Mouse (Mus musculus): ENCODE results near the gene Son. TPM values are rescaled to one million over a fixed set of nuclear protein-coding genes. Genes with fewer than 3 reads are reported as not detected.

The Son gene
- polyA plus RNA-seq (2016; fragmentation: Nextera tagmentation; extraction: Ambion mirVana): 163 and 170 TPM in 2 replicates

- Histone ChIP-seq H3K4me3 (peak within 1 kb of the TSS; percentile 85), H3K9me3 (no peaks in the 10 kb centered on the region), H3K27ac (replicated peaks) (peak within 1 kb of the TSS; percentile 98), H3K4me1 (peaks cover 17% of the 10 kb centered on the region), H3K4me2 (replicated peaks) (peak within 1 kb of the TSS; percentile 94), H3K27me3 (no peaks in the 10 kb centered on the region), H3K36me3 (peaks cover 14% of the 10 kb centered on the region), H3K9ac (replicated peaks) (peak within 1 kb of the TSS; percentile 84)
- ATAC-seq (ENCODE audit: low FRiP score, low read depth): peak; percentile 96
- WGBS: under 1% methylated on average over 69 of the region's 70 CpGs
These were observed at the start of gene Son for GRCm38 (mm10) chr16:91647461-91648219. TSS of gene Son (plus strand) at chr16:91647506.

GRCm38 (mm10) chr16:91597672-91598010 is 49.7 kb upstream of the Son start, which contains the start of gene Tmem50b:
TSS of gene Tmem50b (minus strand) at chr16:91597800.
- ATAC-seq (ENCODE audit: low FRiP score, low read depth): peak; percentile 99
- no peaks in the 10 kb centered on the region for H3K9me3 ChIP-seq
- H3K9ac ChIP-seq (replicated peaks): peak within 1 kb of the TSS; percentile 82
- peaks cover 12% of the 10 kb centered on the region for H3K27me3 ChIP-seq
- peaks cover 13% of the 10 kb centered on the region for H3K4me1 ChIP-seq
- peak within 1 kb of the TSS; percentile 87 for H3K4me2 ChIP-seq (replicated peaks)
- under 1% methylated on average over 29 of the region's 34 CpGs for WGBS
- no peaks in the 10 kb centered on the region for H3K36me3 ChIP-seq
- peak within 1 kb of the TSS; percentile 84 for H3K4me3 ChIP-seq
- peak within 1 kb of the TSS; percentile 58 for H3K27ac ChIP-seq (replicated peaks)

GRCm38 (mm10) chr16:91599242-91599641 is 48.1 kb upstream of the Son start:
- Histone ChIP-seq H3K4me2 (replicated peaks) (no peak overlapping the region), H3K4me1 (peaks cover 13% of the 10 kb centered on the region), H3K27me3 (peaks cover 12% of the 10 kb centered on the region), H3K4me3 (no peak overlapping the region), H3K36me3 (no peaks in the 10 kb centered on the region), H3K9me3 (no peaks in the 10 kb centered on the region), H3K9ac (replicated peaks) (no peak overlapping the region), H3K27ac (replicated peaks) (no peak overlapping the region)
- ATAC-seq (ENCODE audit: low FRiP score, low read depth): no peak

GRCm38 (mm10) chr16:91601081-91601480 is 46.2 kb upstream of the Son start:
- H3K36me3 ChIP-seq: no peaks in the 10 kb centered on the region
- no peak for ATAC-seq (ENCODE audit: low FRiP score, low read depth)
- H3K4me2 ChIP-seq (replicated peaks): no peak overlapping the region
- H3K9ac ChIP-seq (replicated peaks): no peak overlapping the region
- no peak overlapping the region for H3K27ac ChIP-seq (replicated peaks)
- WGBS: 86% methylated on average over 4 of the region's 4 CpGs
- H3K9me3 ChIP-seq: no peaks in the 10 kb centered on the region
- peaks cover 13% of the 10 kb centered on the region for H3K4me1 ChIP-seq
- no peak overlapping the region for H3K4me3 ChIP-seq
- peaks cover 12% of the 10 kb centered on the region for H3K27me3 ChIP-seq

- 81% methylated on average over 9 of the region's 9 CpGs for WGBS
- H3K4me1 ChIP-seq: peaks cover 7% of the 10 kb centered on the region
- ATAC-seq (ENCODE audit: low FRiP score, low read depth): no peak
- no peak overlapping the region for H3K9ac ChIP-seq (replicated peaks)
- H3K27me3 ChIP-seq: peaks cover 12% of the 10 kb centered on the region
- no peaks in the 10 kb centered on the region for H3K36me3 ChIP-seq
- H3K9me3 ChIP-seq: no peaks in the 10 kb centered on the region
- H3K4me2 ChIP-seq (replicated peaks): no peak overlapping the region
- no peak overlapping the region for H3K4me3 ChIP-seq
- no peak overlapping the region for H3K27ac ChIP-seq (replicated peaks)
These were observed 45.6 kb upstream of the Son start for GRCm38 (mm10) chr16:91601693-91602092.

- Histone ChIP-seq H3K4me2 (replicated peaks) (no peak overlapping the region), H3K27ac (replicated peaks) (no peak overlapping the region), H3K9ac (replicated peaks) (no peak overlapping the region), H3K4me1 (no peaks in the 10 kb centered on the region), H3K4me3 (no peak overlapping the region), H3K9me3 (no peaks in the 10 kb centered on the region), H3K36me3 (no peaks in the 10 kb centered on the region), H3K27me3 (peaks cover 3% of the 10 kb centered on the region; the same call in 1 of the 2 replicates)
- ATAC-seq (ENCODE audit: low FRiP score, low read depth): no peak
- 85% methylated on average over 6 of the region's 6 CpGs for WGBS
These were observed 42.1 kb upstream of the Son start for GRCm38 (mm10) chr16:91605156-91605555.

GRCm38 (mm10) chr16:91606958-91607357 is 40.3 kb upstream of the Son start:
- Histone ChIP-seq H3K36me3 (no peaks in the 10 kb centered on the region), H3K9me3 (no peaks in the 10 kb centered on the region), H3K4me3 (no peak overlapping the region), H3K27ac (replicated peaks) (no peak overlapping the region), H3K4me2 (replicated peaks) (no peak overlapping the region), H3K4me1 (no peaks in the 10 kb centered on the region), H3K27me3 (0 out of 2 replicates have a peak, but pooled peaks cover 2% of the 10 kb centered on the region), H3K9ac (replicated peaks) (no peak overlapping the region)
- WGBS: 91% methylated on average over 8 of the region's 8 CpGs
- no peak for ATAC-seq (ENCODE audit: low FRiP score, low read depth)

GRCm38 (mm10) chr16:91609501-91610245 is 37.6 kb upstream of the Son start:
- ATAC-seq (ENCODE audit: low FRiP score, low read depth): no peak
- Histone ChIP-seq H3K9ac (replicated peaks) (no peak overlapping the region), H3K36me3 (no peaks in the 10 kb centered on the region), H3K4me2 (replicated peaks) (no peak overlapping the region), H3K4me1 (no peaks in the 10 kb centered on the region), H3K4me3 (no peak overlapping the region), H3K9me3 (no peaks in the 10 kb centered on the region), H3K27ac (replicated peaks) (no peak overlapping the region), H3K27me3 (no peaks in the 10 kb centered on the region)
- 84% methylated on average over 9 of the region's 9 CpGs for WGBS

- Histone ChIP-seq H3K36me3 (no peaks in the 10 kb centered on the region), H3K9ac (replicated peaks) (no peak overlapping the region), H3K27me3 (no peaks in the 10 kb centered on the region), H3K9me3 (no peaks in the 10 kb centered on the region), H3K4me2 (replicated peaks) (no peak overlapping the region), H3K4me1 (no peaks in the 10 kb centered on the region), H3K27ac (replicated peaks) (no peak overlapping the region), H3K4me3 (no peak overlapping the region)
- no peak for ATAC-seq (ENCODE audit: low FRiP score, low read depth)
- 74% methylated on average over 11 of the region's 11 CpGs for WGBS
These were observed 36.1 kb upstream of the Son start for GRCm38 (mm10) chr16:91611248-91611647.

- H3K36me3 ChIP-seq: no peaks in the 10 kb centered on the region
- H3K27me3 ChIP-seq: 0 out of 2 replicates have a peak, but pooled peaks cover 4% of the 10 kb centered on the region
- no peaks in the 10 kb centered on the region for H3K4me1 ChIP-seq
- H3K9ac ChIP-seq (replicated peaks): no peak overlapping the region
- no peak overlapping the region for H3K4me3 ChIP-seq
- H3K27ac ChIP-seq (replicated peaks): no peak overlapping the region
- 82% methylated on average over 5 of the region's 5 CpGs for WGBS
- no peak for ATAC-seq (ENCODE audit: low FRiP score, low read depth)
- H3K4me2 ChIP-seq (replicated peaks): no peak overlapping the region
- no peaks in the 10 kb centered on the region for H3K9me3 ChIP-seq
These were observed 34.8 kb upstream of the Son start for GRCm38 (mm10) chr16:91612525-91612924.

GRCm38 (mm10) chr16:91614552-91614951 is 32.8 kb upstream of the Son start:
- Histone ChIP-seq H3K4me2 (replicated peaks) (no peak overlapping the region), H3K4me3 (no peak overlapping the region), H3K9ac (replicated peaks) (no peak overlapping the region), H3K27me3 (0 out of 2 replicates have a peak, but pooled peaks cover 4% of the 10 kb centered on the region), H3K9me3 (no peaks in the 10 kb centered on the region), H3K4me1 (0 out of 2 replicates have a peak, but pooled peaks cover 4% of the 10 kb centered on the region), H3K27ac (replicated peaks) (no peak overlapping the region), H3K36me3 (no peaks in the 10 kb centered on the region)
- 92% methylated on average over 6 of the region's 6 CpGs for WGBS
- no peak for ATAC-seq (ENCODE audit: low FRiP score, low read depth)
